Mouse (Mus musculus): ENCODE measurements around the gene Pam16. TPM values are rescaled to one million over a fixed set of nuclear protein-coding genes. Genes with fewer than 3 reads are reported as not detected.
A peak's percentile ranks its signal among the peaks of the same experiment; 100 is the strongest.

Gene Pam16
- polyA plus RNA-seq, 1 experiment from 2014 or later = 107 TPM

DNA sequence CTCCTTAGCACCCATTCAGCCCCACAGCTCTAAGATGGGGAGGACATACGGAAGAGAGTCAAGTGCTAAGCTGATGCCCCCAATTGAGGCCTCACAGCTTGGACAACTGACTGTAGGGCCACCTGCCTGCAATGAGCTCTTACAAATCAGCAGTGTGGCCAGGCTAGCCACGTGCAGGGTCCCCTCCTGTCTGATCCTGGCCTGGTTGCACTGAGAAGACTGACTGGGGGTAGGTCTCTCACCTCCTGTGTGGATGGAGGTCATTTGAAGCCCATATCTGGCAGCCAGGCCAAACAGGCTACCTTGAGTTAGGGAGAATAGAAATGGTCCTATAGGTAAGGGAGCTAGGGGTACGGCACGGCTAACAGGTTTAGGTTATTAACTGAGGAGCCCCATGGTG lies 21.1 kb upstream of the Pam16 start:
- Histone ChIP-seq H3K9ac (no peak overlapping the region; the same call in 1 of the 2 replicates), H3K4me3 (replicated peaks) (no peak overlapping the region), H3K27me3 (no peaks in the 10 kb centered on the region), H3K36me3 (peaks cover 40% of the 10 kb centered on the region), H3K4me2 (replicated peaks) (no peak overlapping the region), H3K4me1 (peaks cover 92% of the 10 kb centered on the region), H3K9me3 (replicated peaks) (no peaks in the 10 kb centered on the region), H3K27ac (replicated peaks) (peak overlapping the region; percentile 80; the same call in 1 of the 2 replicates)
- 83% methylated on average over 4 of the region's 4 CpGs for WGBS
- no peak for ATAC-seq (ENCODE audit: insufficient number of reproducible peaks, low FRiP score, low TSS enrichment, low read depth)

DNA sequence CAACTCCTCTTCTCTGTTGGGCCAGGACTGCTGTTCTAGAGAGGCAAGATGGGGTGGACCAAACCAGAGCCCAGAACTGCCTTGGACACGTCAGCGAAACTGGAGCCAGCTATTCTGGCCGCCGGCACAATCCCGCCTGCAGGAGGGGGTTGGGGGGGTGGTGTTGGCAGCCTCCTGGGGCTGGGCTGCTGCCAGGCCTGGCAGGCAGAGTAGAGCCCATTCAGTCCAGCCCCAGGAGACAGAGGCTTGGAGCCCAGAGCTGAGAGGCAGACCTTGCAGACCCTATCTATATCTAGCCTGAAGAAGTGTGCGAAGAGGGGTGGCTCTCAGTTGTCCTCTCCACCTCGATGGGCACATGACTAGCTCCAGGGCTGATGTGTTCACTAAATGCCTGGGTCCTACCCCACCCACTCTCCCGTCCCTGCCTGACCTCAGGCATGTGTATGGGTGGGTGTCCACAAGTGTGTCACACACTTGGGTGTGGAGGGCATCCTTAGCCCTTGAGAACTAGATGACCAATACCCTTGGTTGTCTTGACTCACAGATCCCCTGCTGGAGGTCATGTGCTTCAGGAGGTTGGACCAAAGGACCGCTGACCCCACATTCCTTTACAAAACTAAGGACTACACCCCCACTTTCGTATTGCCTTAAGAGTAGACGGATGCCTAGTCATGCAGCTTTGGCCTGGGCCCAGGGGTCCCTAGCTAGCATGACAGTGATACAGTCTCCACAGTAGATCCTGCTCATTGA lies 19.1 kb upstream of the Pam16 start:
- Histone ChIP-seq H3K9me3 (replicated peaks) (no peaks in the 10 kb centered on the region), H3K4me2 (replicated peaks) (peak overlapping the region; percentile 75; the same call in 1 of the 2 replicates), H3K27ac (replicated peaks) (peak overlapping the region; percentile 90), H3K27me3 (no peaks in the 10 kb centered on the region), H3K4me1 (peaks cover 84% of the 10 kb centered on the region), H3K36me3 (peaks cover 20% of the 10 kb centered on the region; the same call in 1 of the 2 replicates), H3K9ac (no peak overlapping the region), H3K4me3 (replicated peaks) (no peak overlapping the region)
- 57% methylated on average over 11 of the region's 11 CpGs for WGBS
- ATAC-seq (ENCODE audit: insufficient number of reproducible peaks, low FRiP score, low TSS enrichment, low read depth) = no peak; the same call in 1 of the 2 replicates

DNA sequence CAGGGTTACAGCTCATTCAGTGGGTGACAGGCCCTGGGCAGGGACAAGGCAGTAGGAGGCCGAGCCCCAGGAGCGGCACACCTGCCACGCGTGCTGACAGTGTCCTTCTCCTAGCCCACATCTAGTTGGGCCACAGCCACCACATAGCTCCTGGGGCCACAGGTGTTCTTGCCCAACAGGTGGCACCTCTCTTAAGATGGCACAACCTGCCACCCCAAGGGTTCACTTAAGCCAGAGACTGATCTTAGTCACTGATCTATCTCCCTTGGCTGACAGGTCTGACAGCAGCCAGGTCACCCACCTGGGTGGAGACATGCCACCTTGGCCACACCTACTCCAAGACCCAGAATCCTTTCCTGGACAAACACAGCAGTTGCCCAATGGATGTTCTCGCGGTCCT lies 18.1 kb upstream of the Pam16 start:
- peak overlapping the region; percentile 79 for H3K4me3 ChIP-seq (replicated peaks)
- WGBS = 83% methylated on average over 6 of the region's 6 CpGs
- H3K36me3 ChIP-seq = peaks cover 11% of the 10 kb centered on the region; the same call in 1 of the 2 replicates
- H3K4me2 ChIP-seq (replicated peaks) = peak overlapping the region; percentile 75
- no peak overlapping the region for H3K9ac ChIP-seq
- ATAC-seq (ENCODE audit: insufficient number of reproducible peaks, low FRiP score, low TSS enrichment, low read depth) = no peak
- H3K27me3 ChIP-seq = no peaks in the 10 kb centered on the region
- H3K4me1 ChIP-seq = peaks cover 75% of the 10 kb centered on the region
- H3K27ac ChIP-seq (replicated peaks) = peak overlapping the region; percentile 90
- H3K9me3 ChIP-seq (replicated peaks) = no peaks in the 10 kb centered on the region

DNA sequence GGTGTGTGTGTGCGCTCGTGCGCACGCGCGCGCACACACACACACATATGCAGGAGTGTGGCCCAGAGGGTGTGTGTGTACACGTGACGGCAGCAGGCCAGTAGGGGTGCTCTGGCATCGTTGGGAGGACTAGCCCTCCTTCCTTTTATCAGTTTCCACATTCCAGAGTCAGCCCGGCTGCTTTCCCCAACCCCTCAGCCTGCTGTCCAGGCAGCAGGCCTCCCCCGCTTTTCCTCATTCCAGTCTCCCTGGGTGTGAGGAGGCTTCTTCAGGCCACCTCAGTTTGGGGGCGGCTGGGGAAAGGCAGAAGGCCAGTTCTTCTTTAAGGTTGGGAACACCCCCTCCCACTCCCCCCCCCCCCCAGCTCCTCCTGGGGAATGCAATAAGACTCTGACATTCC lies 17.4 kb upstream of the Pam16 start:
- H3K4me1 ChIP-seq = peaks cover 67% of the 10 kb centered on the region
- H3K27ac ChIP-seq (replicated peaks) = peak overlapping the region; percentile 90
- H3K36me3 ChIP-seq = 0 out of 2 replicates have a peak, but pooled peaks cover 10% of the 10 kb centered on the region
- H3K9ac ChIP-seq = peak overlapping the region; percentile 12; the same call in 1 of the 2 replicates
- H3K4me2 ChIP-seq (replicated peaks) = peak overlapping the region; percentile 75
- no peaks in the 10 kb centered on the region for H3K27me3 ChIP-seq
- WGBS = 22% methylated on average over 13 of the region's 13 CpGs
- peak; percentile 22; the same call in 1 of the 2 replicates for ATAC-seq (ENCODE audit: insufficient number of reproducible peaks, low FRiP score, low TSS enrichment, low read depth)
- peak overlapping the region; percentile 79 for H3K4me3 ChIP-seq (replicated peaks)
- H3K9me3 ChIP-seq (replicated peaks) = no peaks in the 10 kb centered on the region

DNA sequence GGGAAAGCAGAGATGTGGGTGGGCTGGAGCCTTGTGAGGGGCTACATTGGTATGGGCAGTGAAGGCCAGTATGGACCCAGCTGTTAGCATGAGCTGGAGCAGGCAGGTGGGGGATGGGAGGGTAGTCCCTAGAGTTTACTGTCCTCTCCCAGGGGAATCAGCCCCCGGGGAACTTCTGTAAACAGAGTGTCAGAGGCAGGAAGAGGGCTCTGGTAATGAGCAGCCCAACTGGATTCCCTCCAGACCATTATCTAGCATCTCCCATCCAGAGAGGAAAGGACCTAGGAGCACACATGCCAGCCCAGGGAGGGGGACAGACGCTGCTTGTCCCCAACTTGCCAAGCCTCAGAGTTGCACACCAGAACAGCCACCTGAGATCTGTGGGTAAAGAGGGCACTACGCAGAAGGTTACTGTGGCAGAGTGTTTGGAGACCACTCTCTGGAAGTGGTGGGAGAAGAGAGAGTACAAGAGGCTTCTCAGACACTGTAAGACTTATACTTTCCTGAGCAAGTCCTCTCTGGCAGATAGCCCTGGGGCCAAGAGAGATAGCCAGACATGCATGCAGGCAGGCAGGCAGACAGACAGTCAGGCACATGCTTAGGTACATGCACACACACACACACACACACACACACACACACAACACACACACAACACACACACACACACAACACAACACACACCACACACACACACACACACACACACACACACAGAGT lies 16.5 kb upstream of the Pam16 start:
- H3K4me1 ChIP-seq = peaks cover 59% of the 10 kb centered on the region
- 0 out of 2 replicates have a peak, but pooled peaks cover 10% of the 10 kb centered on the region for H3K36me3 ChIP-seq
- H3K27me3 ChIP-seq = no peaks in the 10 kb centered on the region
- H3K4me2 ChIP-seq (replicated peaks) = peak overlapping the region; percentile 75
- H3K27ac ChIP-seq (replicated peaks) = peak overlapping the region; percentile 90
- no peak for ATAC-seq (ENCODE audit: insufficient number of reproducible peaks, low FRiP score, low TSS enrichment, low read depth)
- H3K4me3 ChIP-seq (replicated peaks) = peak overlapping the region; percentile 79
- no peaks in the 10 kb centered on the region for H3K9me3 ChIP-seq (replicated peaks)
- 31% methylated on average over 3 of the region's 3 CpGs for WGBS
- H3K9ac ChIP-seq = peak overlapping the region; percentile 70

DNA sequence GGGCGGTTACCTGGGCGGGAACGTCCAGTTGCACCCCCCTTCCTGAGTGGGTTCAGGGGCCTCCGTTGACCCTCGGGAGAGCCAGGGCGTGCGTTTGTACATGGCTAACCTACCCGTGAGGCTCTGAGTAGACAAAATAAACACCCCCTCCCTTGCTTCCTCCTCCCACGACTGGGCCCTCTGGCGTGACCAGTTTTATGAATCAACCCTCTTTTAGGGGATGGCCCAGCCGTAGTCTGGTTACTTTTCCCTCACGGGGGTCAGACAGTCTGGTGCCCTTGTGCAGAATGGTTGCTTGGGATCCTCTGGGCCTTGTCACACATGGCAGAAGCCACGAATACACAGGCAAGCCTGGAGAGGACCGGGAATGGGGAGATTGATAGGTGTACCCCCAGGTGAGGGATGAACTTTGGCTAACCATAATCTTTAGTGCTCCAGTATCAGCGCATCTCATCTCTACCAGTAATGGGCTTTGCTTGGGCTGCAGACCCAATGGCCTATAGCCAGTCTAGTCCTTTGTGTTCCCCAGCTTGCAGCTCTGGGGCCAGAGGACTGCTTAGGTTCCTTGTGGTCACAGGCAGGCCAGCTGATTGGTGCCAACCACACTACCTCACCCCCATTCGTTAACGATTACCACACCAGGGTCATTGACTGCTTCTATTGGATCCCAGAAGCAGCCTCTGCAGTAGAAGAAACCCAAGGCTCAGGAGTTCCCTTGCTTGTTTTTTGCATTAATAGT lies 15.6 kb upstream of the Pam16 start:
- Histone ChIP-seq H3K4me3 (replicated peaks) (peak overlapping the region; percentile 79), H3K27ac (replicated peaks) (peak overlapping the region; percentile 90), H3K4me2 (replicated peaks) (peak overlapping the region; percentile 75), H3K4me1 (peaks cover 52% of the 10 kb centered on the region), H3K36me3 (0 out of 2 replicates have a peak, but pooled peaks cover 4% of the 10 kb centered on the region), H3K9ac (peak overlapping the region; percentile 70), H3K9me3 (replicated peaks) (no peaks in the 10 kb centered on the region), H3K27me3 (no peaks in the 10 kb centered on the region)
- WGBS = 4% methylated on average over 17 of the region's 17 CpGs
- no peak; the same call in 1 of the 2 replicates for ATAC-seq (ENCODE audit: insufficient number of reproducible peaks, low FRiP score, low TSS enrichment, low read depth)

DNA sequence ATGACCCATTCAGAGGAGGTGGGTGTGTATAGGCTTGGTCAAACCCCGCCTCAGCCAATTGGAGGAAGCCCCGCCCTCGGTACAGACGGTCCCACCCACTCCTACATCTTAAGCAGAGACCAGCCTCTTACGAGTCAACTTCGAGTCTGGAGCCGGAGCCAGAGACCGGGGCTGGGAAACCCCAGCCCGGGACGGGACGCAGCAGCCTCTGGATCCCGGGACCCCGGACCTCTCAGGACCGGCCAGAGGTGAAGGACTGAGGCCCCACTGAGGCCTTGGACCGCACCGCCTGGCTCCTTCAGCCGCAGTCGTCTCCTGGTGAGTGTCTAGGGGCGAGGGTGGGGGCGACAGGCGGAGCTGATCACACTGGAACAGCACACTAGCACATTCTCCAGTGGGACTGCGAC lies 15.0 kb upstream of the Pam16 start, which contains the start of the genes Vasn and Dnaja3:
Gene Vasn (plus strand): TSS at position 111 of the 407 bp plus-strand sequence.
Gene Dnaja3 (plus strand): TSS at position 159 of the 407 bp plus-strand sequence.
- peaks cover 50% of the 10 kb centered on the region for H3K4me1 ChIP-seq
- peak within 1 kb of the TSS; percentile 90 for H3K27ac ChIP-seq (replicated peaks)
- H3K4me3 ChIP-seq (replicated peaks) = peak within 1 kb of the TSS; percentile 79
- H3K9me3 ChIP-seq (replicated peaks) = no peaks in the 10 kb centered on the region
- 1% methylated on average over 22 of the region's 22 CpGs for WGBS
- H3K4me2 ChIP-seq (replicated peaks) = peak within 1 kb of the TSS; percentile 75
- no peaks in the 10 kb centered on the region for H3K27me3 ChIP-seq
- H3K36me3 ChIP-seq = 0 out of 2 replicates have a peak, but pooled peaks cover 4% of the 10 kb centered on the region
- ATAC-seq (ENCODE audit: insufficient number of reproducible peaks, low FRiP score, low TSS enrichment, low read depth) = peak; percentile 91
- H3K9ac ChIP-seq = peak within 1 kb of the TSS; percentile 70

DNA sequence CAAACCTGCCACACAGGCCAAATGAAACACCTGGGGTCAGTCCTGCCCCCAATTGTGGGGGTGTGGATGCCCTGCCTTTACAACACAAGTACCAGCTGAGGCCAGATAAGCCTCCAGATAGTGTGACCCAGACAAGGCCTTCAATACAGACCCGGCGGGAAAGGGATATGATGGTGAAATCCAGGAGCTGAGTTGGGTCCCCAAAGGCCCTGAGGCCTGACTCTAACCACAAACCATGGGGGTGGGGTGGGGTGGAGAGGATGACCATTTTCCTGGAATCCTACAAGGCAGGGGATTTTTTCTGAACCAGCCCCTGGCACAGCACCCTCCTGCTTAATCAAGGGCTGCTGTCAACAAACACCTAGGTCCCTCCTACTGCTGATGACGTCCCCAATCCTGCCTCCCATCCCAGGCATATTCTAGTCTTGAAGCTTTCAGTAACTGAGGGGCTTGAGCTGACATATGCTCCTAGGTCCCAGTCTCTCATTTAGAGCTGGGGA lies 14.2 kb upstream of the Pam16 start:
- no peaks in the 10 kb centered on the region for H3K36me3 ChIP-seq
- ATAC-seq (ENCODE audit: insufficient number of reproducible peaks, low FRiP score, low TSS enrichment, low read depth) = no peak
- H3K4me2 ChIP-seq (replicated peaks) = no peak overlapping the region
- no peak overlapping the region for H3K9ac ChIP-seq
- no peaks in the 10 kb centered on the region for H3K9me3 ChIP-seq (replicated peaks)
- peaks cover 41% of the 10 kb centered on the region for H3K4me1 ChIP-seq
- no peak overlapping the region for H3K27ac ChIP-seq (replicated peaks)
- no peak overlapping the region for H3K4me3 ChIP-seq (replicated peaks)
- no peaks in the 10 kb centered on the region for H3K27me3 ChIP-seq
- WGBS = 81% methylated on average over 3 of the region's 3 CpGs

DNA sequence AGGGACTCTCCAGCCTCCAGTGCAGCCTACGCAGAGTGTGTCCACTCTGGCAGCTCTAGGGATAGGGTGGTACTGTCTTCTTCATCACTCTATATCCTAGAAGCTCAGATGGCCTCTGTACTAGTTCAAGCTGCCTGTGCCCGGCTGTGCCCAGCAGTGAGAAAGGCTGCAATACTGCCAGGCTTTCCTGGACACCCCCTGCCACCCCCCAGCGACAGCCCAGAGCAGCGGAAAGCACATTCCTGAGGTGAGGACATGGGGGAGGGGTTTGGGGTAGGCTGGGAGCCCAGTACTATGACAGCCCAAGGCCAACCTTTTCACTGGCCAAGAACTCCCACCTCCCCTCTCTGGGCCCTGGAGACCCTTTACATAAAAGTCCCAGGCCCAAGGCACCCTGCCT lies 11.0 kb upstream of the Pam16 start:
- ATAC-seq (ENCODE audit: insufficient number of reproducible peaks, low FRiP score, low TSS enrichment, low read depth) = no peak
- H3K27ac ChIP-seq (replicated peaks) = no peak overlapping the region
- no peak overlapping the region for H3K4me3 ChIP-seq (replicated peaks)
- peaks cover 4% of the 10 kb centered on the region; the same call in 1 of the 2 replicates for H3K36me3 ChIP-seq
- 63% methylated on average over 4 of the region's 4 CpGs for WGBS
- H3K4me1 ChIP-seq = peaks cover 10% of the 10 kb centered on the region
- no peak overlapping the region for H3K9ac ChIP-seq
- no peak overlapping the region for H3K4me2 ChIP-seq (replicated peaks)
- H3K27me3 ChIP-seq = no peaks in the 10 kb centered on the region
- H3K9me3 ChIP-seq (replicated peaks) = no peaks in the 10 kb centered on the region

DNA sequence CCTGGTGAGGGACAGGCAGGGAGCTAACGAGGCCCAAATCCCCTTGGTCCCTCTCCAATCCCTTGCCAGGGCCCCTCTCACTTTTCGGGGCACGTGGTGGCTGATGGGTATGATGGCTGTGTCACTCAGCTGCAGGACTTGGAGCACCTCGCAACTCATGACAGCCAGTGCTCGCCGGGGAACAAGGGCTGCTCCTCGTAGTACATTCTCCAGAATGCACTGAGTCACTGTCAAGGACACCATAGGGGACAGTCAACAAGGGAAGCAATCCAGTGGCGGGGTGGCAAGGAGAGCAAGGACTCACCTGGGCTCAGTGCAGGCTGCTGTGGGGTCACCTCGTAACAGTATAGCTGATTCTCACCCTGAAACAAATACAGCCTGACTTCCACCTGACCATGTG lies 9.9 kb upstream of the Pam16 start:
- Histone ChIP-seq H3K4me3 (replicated peaks) (no peak overlapping the region), H3K36me3 (peaks cover 4% of the 10 kb centered on the region; the same call in 1 of the 2 replicates), H3K4me1 (0 out of 2 replicates have a peak, but pooled peaks cover 5% of the 10 kb centered on the region), H3K4me2 (replicated peaks) (no peak overlapping the region), H3K9me3 (replicated peaks) (no peaks in the 10 kb centered on the region), H3K27me3 (no peaks in the 10 kb centered on the region), H3K27ac (replicated peaks) (no peak overlapping the region), H3K9ac (no peak overlapping the region)
- 85% methylated on average over 9 of the region's 9 CpGs for WGBS
- ATAC-seq (ENCODE audit: insufficient number of reproducible peaks, low FRiP score, low TSS enrichment, low read depth) = no peak
